Mouse (Mus musculus) liver, embryonic 14.5 days (tissue): Measurements from ENCODE around the gene Zfp366.

Experiments
- CTCF ChIP-seq: IDR thresholded peaks from 2 replicates; pipeline ENCODE4 v1.5.1; 2016; ENCODE audit warnings: antibody characterized with exemption, low read depth, control low read depth
- EP300 ChIP-seq: IDR thresholded peaks from 2 replicates; pipeline ENCODE4 v1.6.1; 2016; ENCODE audit warnings: antibody characterized with exemption, low read depth

DNA sequence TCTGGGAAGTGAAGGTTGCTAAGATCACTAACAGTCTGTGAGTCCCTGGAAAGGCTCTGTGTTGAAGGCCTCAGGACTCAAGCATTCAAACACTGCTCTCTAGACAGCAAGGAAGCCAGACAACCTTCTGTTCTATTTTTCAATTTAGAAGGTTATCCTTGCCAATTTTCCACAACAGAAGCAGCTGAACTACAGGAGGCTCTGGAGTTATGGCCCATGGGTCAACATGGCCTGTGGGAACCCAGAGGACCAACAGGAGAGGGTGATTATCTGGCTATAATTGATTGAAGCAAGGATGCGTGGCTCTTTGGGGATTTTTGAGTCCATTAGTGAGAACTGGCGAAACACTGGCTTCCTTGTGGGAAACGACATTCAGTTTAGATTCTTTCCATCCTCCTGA lies 48.7 kb downstream of the Zfp366 start:
- TF ChIP-seq EP300 (no peak), CTCF (no peak)
